Mouse (Mus musculus) megakaryocyte, adult 5-6 weeks (primary cell): ENCODE data around the gene Cts3. TPM values are rescaled to one million over a fixed set of nuclear protein-coding genes. Genes with fewer than 3 reads are reported as not detected.
"Not testable (repeated sequence)": the region's sequence is repeated elsewhere in the genome, so short reads cannot be mapped to it uniquely, and the experiment has no call there.

Source experiments
- ATAC-seq: 2 replicates; pipeline ENCODE4 v1.8.0; 2016; ENCODE audit warnings: mild to moderate bottlenecking, inconsistent platforms; ENCODE audit not compliant: poor library complexity, severe bottlenecking
- total RNA-seq, 2 experiments: library from RNA; stranded (forward) in 1 of 2; stranded (reverse) in 1 of 2; fragments of 153-499, 151-499 nt in 1 of 2; fragments of 221-1000, 200-1000 nt in 1 of 2; gene quantifications; 2 replicates each; pipeline versions ENCODE4 v1.2.3 to v1.2.4; 2015 to 2017

The Cts3 gene
- total RNA-seq (2015) (not detected in 2 replicates), total RNA-seq (2017) (not detected in 2 replicates)

DNA sequence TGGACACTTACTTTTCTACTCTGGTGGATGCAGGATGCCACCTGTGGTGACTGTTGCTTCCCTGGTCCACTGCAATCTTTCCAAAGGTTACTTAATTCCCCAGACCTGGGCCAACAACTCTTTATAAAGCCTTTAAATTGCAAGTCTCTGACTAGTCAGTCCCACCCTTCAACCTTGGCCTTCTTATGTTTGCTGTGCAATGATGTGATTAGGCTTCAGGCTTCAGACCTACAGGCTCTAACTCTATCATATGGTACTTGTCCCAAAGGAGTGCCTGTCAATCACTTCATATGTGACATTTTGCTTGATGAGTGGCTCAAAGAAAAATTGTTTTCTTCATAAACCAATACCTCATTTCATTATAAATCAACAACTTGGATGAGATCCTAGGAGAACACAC is at the start of gene Cts3:
TSS of gene Cts3 (minus strand) at position 101 of the 400 bp plus-strand sequence.
- ATAC-seq, result no peak

DNA sequence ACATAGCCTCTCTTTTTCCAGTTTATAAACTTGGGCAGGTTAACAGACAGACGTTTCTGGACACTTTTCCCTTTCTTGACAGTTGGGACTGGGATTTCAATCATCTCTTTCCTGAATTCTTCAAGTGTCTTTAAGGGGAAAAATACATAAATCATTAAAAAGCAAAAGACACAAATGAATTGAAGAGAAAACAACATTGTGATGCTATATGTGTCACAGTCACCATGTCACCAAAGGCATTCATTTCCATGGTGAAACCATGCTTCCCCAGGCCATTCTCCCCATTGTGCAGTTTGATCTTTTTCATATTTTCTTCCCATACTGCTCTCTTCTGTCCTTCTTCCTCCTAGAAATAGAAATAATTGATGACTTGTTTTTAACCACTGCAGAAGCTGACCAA is 1.9 kb downstream of the Cts3 start, which contains the start of gene Gm49352:
TSS of gene Gm49352 (minus strand) at position 101 of the 400 bp plus-strand sequence.
- not testable (repeated sequence) for ATAC-seq

DNA sequence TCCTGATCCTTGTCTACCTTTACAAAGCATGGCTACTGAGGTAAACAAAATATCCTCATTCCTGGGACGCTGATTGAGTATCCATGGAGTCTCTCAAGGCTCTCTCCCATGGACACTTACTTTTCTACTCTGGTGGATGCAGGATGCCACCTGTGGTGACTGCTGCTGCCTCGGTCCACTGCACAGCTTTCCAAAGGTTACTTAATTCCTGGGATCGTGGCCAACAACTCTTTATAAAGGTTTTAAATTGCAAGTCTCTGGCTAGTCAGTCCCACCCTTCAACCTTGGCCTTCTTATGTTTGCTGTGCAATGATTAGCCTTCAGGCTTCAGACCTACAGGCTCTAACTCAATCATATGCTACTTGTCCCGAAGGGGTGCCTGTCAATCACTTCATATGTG is 28.3 kb downstream of the Cts3 start, which contains the start of gene Ctsm:
TSS of gene Ctsm (minus strand) at position 209 of the 400 bp plus-strand sequence.
- no peak for ATAC-seq

Other genes starting within 250 kb of the Cts3 start
- not detected in 2 replicates for gene Cts7, start 211.9 kb downstream of the Cts3 start, total RNA-seq (2015)
- gene Cts7, start 211.9 kb downstream of the Cts3 start, total RNA-seq (2017), result not detected in 2 replicates
- gene Ctsm, start 28.3 kb downstream of the Cts3 start, total RNA-seq (2015), result not detected in 2 replicates
- gene Ctsm, start 28.3 kb downstream of the Cts3 start, total RNA-seq (2017), result not detected in 2 replicates
- not detected in 2 replicates for gene Gm49352, start 2.0 kb downstream of the Cts3 start, total RNA-seq (2015)
- not detected in 2 replicates for gene Gm49352, start 2.0 kb downstream of the Cts3 start, total RNA-seq (2017)